Mouse (Mus musculus): ENCODE results near the gene Bhlha9. TPM values are rescaled to one million over a fixed set of nuclear protein-coding genes. Genes with fewer than 3 reads are reported as not detected.

The Bhlha9 gene
- polyA plus RNA-seq, 1 experiment from 2014 or later, result not detected

DNA sequence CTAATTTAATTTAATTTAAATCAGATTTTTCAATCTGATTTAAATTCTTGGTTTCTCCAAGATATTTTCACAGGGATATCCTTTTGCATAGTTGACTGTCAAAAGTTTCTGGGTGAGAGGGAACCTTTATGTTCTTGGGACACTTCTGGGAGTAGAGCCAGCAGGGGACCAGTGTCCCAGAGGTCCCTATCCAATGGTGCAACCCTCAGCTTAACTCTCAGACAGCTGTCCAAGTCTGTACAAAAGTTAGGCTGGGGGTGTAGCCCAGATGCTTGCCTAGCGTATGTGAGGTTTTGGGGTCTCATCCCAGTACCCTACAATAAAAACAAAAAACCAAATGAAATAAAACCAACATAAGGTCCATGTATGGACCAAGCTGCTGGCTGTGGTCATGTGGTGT lies 35.8 kb downstream of the Bhlha9 start:
- H3K4me1 ChIP-seq (replicated peaks; ENCODE audit: control insufficient read depth, insufficient read depth, low read length), result no peaks in the 10 kb centered on the region
- DNase-seq (ENCODE audit: low spot score) (no peak), ATAC-seq (replicated peaks; ENCODE audit: low FRiP score) (no peak)
- no peaks in the 10 kb centered on the region; the same call in 1 of the 2 replicates for H3K9me3 ChIP-seq (ENCODE audit: control insufficient read depth, low read length)
- no peak overlapping the region for H3K4me2 ChIP-seq (ENCODE audit: low read depth, low read length, severe bottlenecking)
- no peak overlapping the region for H3K27ac ChIP-seq (ENCODE audit: low read depth, low read length)
- no peak overlapping the region for H3K4me3 ChIP-seq (ENCODE audit: low read depth, low read length)
- H3K27me3 ChIP-seq (ENCODE audit: control insufficient read depth, insufficient read depth, low read length), result no peaks in the 10 kb centered on the region
- H3K36me3 ChIP-seq (ENCODE audit: control insufficient read depth, insufficient read depth, low read length), result no peaks in the 10 kb centered on the region
- H3K9ac ChIP-seq (ENCODE audit: low read length), result no peak overlapping the region
- WGBS, result 83% methylated on average over 1 of the region's 1 CpGs

DNA sequence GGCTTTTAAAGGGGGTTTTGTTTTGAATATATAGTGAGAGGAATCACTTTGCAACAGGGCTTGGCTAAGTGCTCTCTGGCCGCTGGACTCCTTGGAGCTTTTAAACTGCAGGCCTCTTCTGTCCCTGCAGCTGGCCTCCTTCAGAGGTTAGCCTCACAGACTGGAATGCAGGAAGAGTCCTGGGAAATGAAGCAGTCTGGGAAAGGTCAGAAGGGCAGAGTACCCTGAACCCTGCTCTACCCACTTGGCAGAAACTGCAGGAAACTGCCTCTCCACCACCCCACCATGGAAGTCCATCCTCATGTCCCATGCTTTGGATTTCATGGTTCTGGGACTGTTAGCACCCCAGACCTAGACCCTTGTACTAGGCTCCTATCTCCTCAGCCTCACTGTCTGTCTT lies 36.6 kb downstream of the Bhlha9 start:
- Histone ChIP-seq H3K9me3 (ENCODE audit: control insufficient read depth, low read length) (no peaks in the 10 kb centered on the region; the same call in 1 of the 2 replicates), H3K9ac (ENCODE audit: low read length) (no peak overlapping the region), H3K27me3 (ENCODE audit: control insufficient read depth, insufficient read depth, low read length) (no peaks in the 10 kb centered on the region), H3K4me3 (ENCODE audit: low read depth, low read length) (no peak overlapping the region), H3K36me3 (ENCODE audit: control insufficient read depth, insufficient read depth, low read length) (no peaks in the 10 kb centered on the region), H3K27ac (ENCODE audit: low read depth, low read length) (no peak overlapping the region), H3K4me2 (ENCODE audit: low read depth, low read length, severe bottlenecking) (no peak overlapping the region), H3K4me1 (replicated peaks; ENCODE audit: control insufficient read depth, insufficient read depth, low read length) (no peaks in the 10 kb centered on the region)
- no peak for ATAC-seq (replicated peaks; ENCODE audit: low FRiP score)
- WGBS, result 44% methylated on average over 1 of the region's 1 CpGs
- no peak for DNase-seq (ENCODE audit: low spot score)

DNA sequence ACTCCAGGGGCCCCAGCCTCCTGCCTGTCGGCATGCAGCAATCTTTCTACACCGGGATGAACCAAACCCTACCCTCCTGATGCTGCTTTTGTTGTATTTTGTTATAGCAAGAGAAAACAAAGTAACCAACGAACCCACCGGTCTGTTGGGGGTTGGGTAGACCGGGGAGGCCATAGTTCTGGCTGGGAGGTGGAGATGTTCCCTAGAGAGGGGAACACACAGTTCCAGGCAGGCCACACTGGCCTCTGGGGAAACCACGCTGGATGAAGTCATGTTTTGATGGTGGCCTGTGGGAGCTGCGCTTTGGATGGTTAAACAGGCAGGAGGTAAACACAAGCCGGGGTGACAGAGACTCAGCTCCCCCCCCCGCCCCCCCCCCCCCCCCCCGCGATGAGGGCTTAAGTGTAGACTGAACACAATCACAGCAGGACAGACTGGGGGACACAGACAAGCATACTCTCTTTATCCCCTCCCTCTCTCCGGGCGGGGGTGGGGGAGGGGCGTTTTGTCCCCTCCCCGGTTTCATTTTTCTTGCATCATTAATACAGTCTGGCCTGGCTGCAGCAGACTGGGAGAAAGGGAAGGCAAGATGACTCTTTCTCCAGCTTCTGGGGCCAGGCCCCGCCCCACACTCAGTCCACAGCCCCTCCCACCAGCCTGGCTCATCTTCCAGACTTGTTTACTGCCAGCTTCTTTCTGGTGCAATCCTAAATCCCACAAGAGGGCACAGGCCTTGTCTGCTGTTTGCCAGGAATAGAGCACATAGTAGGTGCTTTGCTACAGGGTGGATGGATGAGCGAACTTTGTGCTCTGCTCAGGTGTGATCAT lies 37.6 kb downstream of the Bhlha9 start:
- Histone ChIP-seq H3K9ac (ENCODE audit: low read length) (no peak overlapping the region; the same call in 1 of the 2 replicates), H3K27me3 (ENCODE audit: control insufficient read depth, insufficient read depth, low read length) (no peaks in the 10 kb centered on the region), H3K9me3 (ENCODE audit: control insufficient read depth, low read length) (no peaks in the 10 kb centered on the region; the same call in 1 of the 2 replicates), H3K4me3 (ENCODE audit: low read depth, low read length) (no peak overlapping the region), H3K27ac (ENCODE audit: low read depth, low read length) (no peak overlapping the region), H3K4me1 (replicated peaks; ENCODE audit: control insufficient read depth, insufficient read depth, low read length) (no peaks in the 10 kb centered on the region), H3K4me2 (ENCODE audit: low read depth, low read length, severe bottlenecking) (no peak overlapping the region), H3K36me3 (ENCODE audit: control insufficient read depth, insufficient read depth, low read length) (no peaks in the 10 kb centered on the region)
- DNase-seq (ENCODE audit: low spot score) (no peak), ATAC-seq (replicated peaks; ENCODE audit: low FRiP score) (no peak)
- WGBS, result 29% methylated on average over 12 of the region's 17 CpGs

DNA sequence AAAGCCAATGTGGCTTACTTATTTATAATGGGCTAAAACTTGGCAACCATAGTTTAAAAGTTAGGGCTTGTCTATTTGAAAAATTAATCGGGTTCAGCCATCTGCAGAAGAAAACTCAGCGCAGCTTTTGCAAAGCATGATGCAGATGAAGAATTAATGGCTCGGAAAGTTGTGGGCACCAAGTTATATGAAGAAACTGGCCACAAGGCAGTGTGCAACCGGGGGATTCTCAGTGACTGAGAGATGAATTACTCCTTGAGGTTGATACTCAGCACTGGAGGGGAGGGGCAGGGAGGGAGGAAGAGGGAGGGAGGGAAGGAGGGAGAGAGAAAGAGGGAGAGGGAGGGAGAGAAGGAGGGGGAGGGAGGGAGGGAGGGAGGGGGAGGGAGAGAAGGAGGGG lies 44.7 kb downstream of the Bhlha9 start:
- no peak overlapping the region for H3K4me3 ChIP-seq (ENCODE audit: low read depth, low read length)
- WGBS, result 81% methylated on average over 4 of the region's 4 CpGs
- no peak overlapping the region for H3K27ac ChIP-seq (ENCODE audit: low read depth, low read length)
- H3K4me1 ChIP-seq (replicated peaks; ENCODE audit: control insufficient read depth, insufficient read depth, low read length), result no peaks in the 10 kb centered on the region
- H3K9me3 ChIP-seq (ENCODE audit: control insufficient read depth, low read length), result no peaks in the 10 kb centered on the region
- no peak overlapping the region for H3K4me2 ChIP-seq (ENCODE audit: low read depth, low read length, severe bottlenecking)
- no peaks in the 10 kb centered on the region for H3K27me3 ChIP-seq (ENCODE audit: control insufficient read depth, insufficient read depth, low read length)
- ATAC-seq (replicated peaks; ENCODE audit: low FRiP score) (no peak), DNase-seq (ENCODE audit: low spot score) (no peak)
- no peak overlapping the region for H3K9ac ChIP-seq (ENCODE audit: low read length)
- no peaks in the 10 kb centered on the region for H3K36me3 ChIP-seq (ENCODE audit: control insufficient read depth, insufficient read depth, low read length)

Other genes starting within 250 kb of the Bhlha9 start
- 46.4 and 50.5 TPM in 2 replicates for gene Abr, start 50.2 kb upstream of the Bhlha9 start, polyA plus RNA-seq (2014; fragmentation: Nextera tagmentation; extraction: Ambion mirVana)
- gene Trarg1, start 7.3 kb downstream of the Bhlha9 start, polyA plus RNA-seq (2014; fragmentation: Nextera tagmentation; extraction: Ambion mirVana), result not detected in 2 replicates
- gene Gosr1, start 91.1 kb downstream of the Bhlha9 start, polyA plus RNA-seq (2014; fragmentation: Nextera tagmentation; extraction: Ambion mirVana), result 26.5 and 27.2 TPM in 2 replicates
- gene Cpd, start 174.5 kb downstream of the Bhlha9 start, polyA plus RNA-seq (2014; fragmentation: Nextera tagmentation; extraction: Ambion mirVana), result 14.3 and 15.6 TPM in 2 replicates
- gene Tmigd1, start 229.7 kb downstream of the Bhlha9 start, polyA plus RNA-seq (2014; fragmentation: Nextera tagmentation; extraction: Ambion mirVana), result not detected in 2 replicates